ENCODE assay signal across 8 mouse cellular contexts in genomic region chr15:7398609-7399540, GRCm38 (mm10). TPM values are rescaled to one million over a fixed set of nuclear protein-coding genes. Genes with fewer than 3 reads are reported as not detected.
DNase-seq lines count a peak whose midpoint lies in the region; ATAC-seq and TF ChIP-seq lines count a peak whose summit lies in the region.

No protein-coding gene starts in this region.

- H3K27ac ChIP-seq in heart, embryonic 16.5 days (ENCODE audit: low read length) = no peak overlapping the region
- no peak overlapping the region for H3K27ac ChIP-seq in liver, embryonic 14.5 days
- no peak overlapping the region for H3K27ac ChIP-seq in olfactory bulb, adult 2 months (ENCODE audit: insufficient read depth, low read depth, low read length)
- no peak overlapping the region for H3K27ac ChIP-seq in thymus, adult 2 months (ENCODE audit: control insufficient read depth, insufficient read depth, low read length)

- peak; percentile 28; the same call in 1 of the 2 replicates for ATAC-seq in heart, embryonic 16.5 days (replicated peaks; ENCODE audit: extremely low read depth, insufficient read depth, low FRiP score)
- ATAC-seq in liver, embryonic 14.5 days (ENCODE audit: insufficient read depth) = no peak
- ATAC-seq in megakaryocyte-erythroid progenitor cell, adult 5-6 weeks (replicated peaks; ENCODE audit: low FRiP score, low TSS enrichment, poor library complexity, severe bottlenecking) = no peak

- H3K4me3 ChIP-seq in heart, embryonic 16.5 days (ENCODE audit: low read length) = peak overlapping the region; percentile 65
- peak overlapping the region; percentile 27 to 38; a peak in 2 of 4 replicates for H3K4me3 ChIP-seq in liver, embryonic 14.5 days (ENCODE audit: insufficient read depth in 1 of 2, low read depth in 2 of 2, low read length in 2 of 2)
- H3K4me3 ChIP-seq in olfactory bulb, adult 2 months (ENCODE audit: insufficient read depth, low read depth, low read length) = peak overlapping the region; percentile 50
- H3K4me3 ChIP-seq in thymus, adult 2 months (ENCODE audit: control insufficient read depth, insufficient read depth, low read length) = no peak overlapping the region

- peak overlapping the region; percentile 94 for H3K4me2 ChIP-seq in heart, embryonic 16.5 days (ENCODE audit: low read depth, low read length)
- peak overlapping the region; percentile 56 for H3K4me2 ChIP-seq in liver, embryonic 14.5 days (ENCODE audit: low read depth)

- DNase-seq in urinary bladder, postnatal 4 days (ENCODE audit: low spot score in 2 of 2) = peak; percentile 26 to 60
- no peak for DNase-seq in urinary bladder, adult 18-20 months (ENCODE audit: low spot score in 2 of 2)
- no peak for DNase-seq in liver, embryonic 14.5 days (ENCODE audit: low read depth in 3 of 3, low spot score in 3 of 3)
- DNase-seq in right cerebral cortex, postnatal 4 days = no peak
- no peak for DNase-seq in thymus, adult 2 months

- TF ChIP-seq EP300 in liver, embryonic 14.5 days (IDR thresholded peaks at IDR 0.05; ENCODE audit: low read depth) = no peak

- peaks cover 13% of the 10 kb centered on the region; the same call in 1 of the 2 replicates for H3K27me3 ChIP-seq in heart, embryonic 16.5 days (ENCODE audit: control insufficient read depth, insufficient read depth, low read length)
- peaks cover 14% of the 10 kb centered on the region for H3K27me3 ChIP-seq in liver, embryonic 14.5 days (ENCODE audit: control insufficient read depth, insufficient read depth, low read length)
- H3K27me3 ChIP-seq in thymus, adult 2 months (ENCODE audit: control insufficient read depth, insufficient read depth, low read length) = peaks cover 5% of the 10 kb centered on the region

- 6% methylated on average over 17 of the region's 17 CpGs for WGBS in heart, embryonic 16.5 days
- WGBS in liver, embryonic 14.5 days (ENCODE audit: insufficient replicate concordance) = 4% methylated on average over 17 of the region's 17 CpGs
- 20% methylated on average over 17 of the region's 17 CpGs for WGBS in olfactory bulb, adult 2 months
- WGBS in thymus, adult 2 months = 12% methylated on average over 17 of the region's 17 CpGs

- H3K9me3 ChIP-seq in heart, embryonic 16.5 days (replicated peaks; ENCODE audit: control insufficient read depth, low read length) = no peaks in the 10 kb centered on the region
- no peaks in the 10 kb centered on the region for H3K9me3 ChIP-seq in liver, embryonic 14.5 days (ENCODE audit: control insufficient read depth, low read length)

- TF ChIP-seq POLR2A in olfactory bulb, adult 2 months (IDR thresholded peaks at IDR 0.05; ENCODE audit: insufficient read depth, low read depth, low read length) = no peak
- no peak for TF ChIP-seq POLR2A in thymus, adult 2 months (IDR thresholded peaks at IDR 0.05; ENCODE audit: control insufficient read depth, extremely low read depth, insufficient read depth, low read length, poor library complexity)

- peaks cover 7% of the 10 kb centered on the region for H3K4me1 ChIP-seq in heart, embryonic 16.5 days (ENCODE audit: control insufficient read depth, insufficient read depth, low read length)
- no peaks in the 10 kb centered on the region for H3K4me1 ChIP-seq in liver, embryonic 14.5 days (replicated peaks; ENCODE audit: control insufficient read depth in 2 of 2, insufficient read depth in 2 of 2, low read length in 1 of 2)
- peaks cover 2% of the 10 kb centered on the region; the same call in 1 of the 2 replicates for H3K4me1 ChIP-seq in olfactory bulb, adult 2 months (ENCODE audit: control insufficient read depth, insufficient read depth, low read length)
- no peaks in the 10 kb centered on the region for H3K4me1 ChIP-seq in thymus, adult 2 months (replicated peaks; ENCODE audit: control insufficient read depth, insufficient read depth, low read length)

- TF ChIP-seq CTCF in liver, embryonic 14.5 days (IDR thresholded peaks at IDR 0.05; ENCODE audit: low read depth) = no peak
- no peak for TF ChIP-seq CTCF in olfactory bulb, adult 2 months (IDR thresholded peaks at IDR 0.05; ENCODE audit: insufficient read depth, low read depth, low read length)
- no peak for TF ChIP-seq CTCF in thymus, adult 2 months (IDR thresholded peaks at IDR 0.05; ENCODE audit: borderline replicate concordance, control insufficient read depth, extremely low read depth, insufficient read depth, low read length, poor library complexity)

- peak overlapping the region; percentile 75 for H3K9ac ChIP-seq in heart, embryonic 16.5 days (ENCODE audit: low read length)
- no peak overlapping the region for H3K9ac ChIP-seq in liver, embryonic 14.5 days (replicated peaks)

- H3K36me3 ChIP-seq in heart, embryonic 16.5 days (ENCODE audit: control insufficient read depth, insufficient read depth) = no peaks in the 10 kb centered on the region
- no peaks in the 10 kb centered on the region for H3K36me3 ChIP-seq in liver, embryonic 14.5 days (replicated peaks; ENCODE audit: control insufficient read depth, insufficient read depth, low read depth)
- H3K36me3 ChIP-seq in thymus, adult 2 months (ENCODE audit: control insufficient read depth, insufficient read depth, low read length) = no peaks in the 10 kb centered on the region

RNA-seq across cellular contexts. Expression of gene Egflam, which starts 0.7 kb away (rescaled TPM):
- 12.4 and 14.7 TPM in 2 replicates for polyA plus RNA-seq in heart, embryonic 16.5 days (2015; fragmentation: Nextera tagmentation; extraction: Ambion mirVana)
- polyA plus RNA-seq in liver, embryonic 14.5 days (2012; rRNA removed) = 0.18 and 0.19 TPM in 2 replicates
- 0.28 and 0.51 TPM in 2 replicates for polyA plus RNA-seq in liver, embryonic 14.5 days (2014; fragmentation: Nextera tagmentation; extraction: Ambion mirVana)
- not detected in 2 replicates for polyA plus RNA-seq in olfactory bulb, adult 2 months (2012; ENCODE audit: insufficient read depth, insufficient read length, low replicate concordance, missing spikeins)
- polyA plus RNA-seq in thymus, adult 2 months (2012; rRNA removed) = 1.9 and 2.5 TPM in 2 replicates
- not detected in 2 replicates for total RNA-seq in megakaryocyte-erythroid progenitor cell, adult 5-6 weeks (2014; fragmentation: Nextera tagmentation)
- not detected in 2 replicates for total RNA-seq in megakaryocyte-erythroid progenitor cell, adult 5-6 weeks (2017)

Comparison
In these comparisons a context has a peak if more than half of its experiments do, and no peak if none do; other contexts are left out.
1. DNase-seq: peak in urinary bladder, postnatal 4 days (2 of 2); none in urinary bladder, adult 18-20 months (0 of 2), liver, embryonic 14.5 days (0 of 3), right cerebral cortex, postnatal 4 days (single experiment) and thymus, adult 2 months (single experiment).